Mouse (Mus musculus): ENCODE measurements around the gene Nat8.
"Not testable (repeated sequence)": the region's sequence is repeated elsewhere in the genome, so short reads cannot be mapped to it uniquely, and the experiment has no call there.

- not testable (repeated sequence) for TF ChIP-seq CTCF (IDR thresholded peaks at IDR 0.05; ENCODE audit: extremely low read depth, insufficient read length, insufficient replicate concordance, low read depth, low read length); POLR2A (IDR thresholded peaks at IDR 0.05; ENCODE audit: low read depth, low read length)
These were observed 22.1 kb downstream of the Nat8 start for GRCm38 (mm10) chr6:85809784-85810183.

Data from small intestine, adult 2 months (tissue).